Mouse (Mus musculus): ENCODE data around the gene Nin.
A peak's percentile ranks its signal among the peaks of the same experiment; 100 is the strongest.

Gene Nin

DNA sequence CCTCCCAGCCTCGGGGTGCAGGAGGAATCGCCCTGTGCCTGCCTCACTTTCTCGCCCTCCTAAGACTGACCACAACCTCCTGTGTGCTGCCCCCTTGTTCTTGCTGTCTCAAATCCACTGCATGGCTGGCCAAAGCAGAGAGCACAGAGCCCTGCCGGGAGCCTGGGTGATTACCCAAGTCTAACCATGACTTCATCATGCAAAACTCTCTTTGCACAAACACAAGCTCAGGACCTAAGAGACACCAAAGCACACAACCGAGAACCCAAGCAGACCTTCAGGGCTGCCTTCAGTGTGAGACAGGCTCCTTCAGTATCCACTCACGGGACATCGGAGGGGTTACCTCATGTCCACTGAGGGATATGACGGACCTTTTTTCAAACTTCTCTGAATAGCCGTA is 31.0 kb downstream of the Nin start:
- no peak for DNase-seq

DNA sequence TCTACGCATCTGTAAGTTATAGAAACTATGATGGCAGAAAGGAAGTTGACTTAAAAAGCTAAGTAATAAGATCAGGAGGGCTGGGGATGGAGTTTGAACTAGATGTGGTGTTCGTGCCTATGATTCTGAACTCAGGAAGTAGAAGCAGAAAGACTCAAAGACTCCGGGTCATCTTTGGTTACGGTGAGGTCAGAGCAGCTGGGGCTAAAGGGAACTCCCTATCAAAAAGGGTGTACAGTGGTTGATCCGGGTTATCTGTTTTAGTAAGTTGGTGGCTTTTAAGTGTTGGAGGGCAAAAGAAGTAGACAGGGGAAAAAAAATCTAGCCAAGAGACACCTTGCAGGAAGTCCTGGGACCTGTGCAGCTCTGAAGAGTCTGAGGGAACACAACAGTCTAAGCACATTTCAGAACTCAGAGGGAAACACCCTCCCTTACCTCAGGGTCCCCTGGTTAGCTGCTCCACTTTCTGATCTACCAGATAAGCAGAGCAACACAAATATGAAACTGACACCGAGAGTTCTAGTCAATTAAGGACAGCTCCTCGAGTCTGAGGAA is 35.0 kb downstream of the Nin start:
- no peak for DNase-seq

DNA sequence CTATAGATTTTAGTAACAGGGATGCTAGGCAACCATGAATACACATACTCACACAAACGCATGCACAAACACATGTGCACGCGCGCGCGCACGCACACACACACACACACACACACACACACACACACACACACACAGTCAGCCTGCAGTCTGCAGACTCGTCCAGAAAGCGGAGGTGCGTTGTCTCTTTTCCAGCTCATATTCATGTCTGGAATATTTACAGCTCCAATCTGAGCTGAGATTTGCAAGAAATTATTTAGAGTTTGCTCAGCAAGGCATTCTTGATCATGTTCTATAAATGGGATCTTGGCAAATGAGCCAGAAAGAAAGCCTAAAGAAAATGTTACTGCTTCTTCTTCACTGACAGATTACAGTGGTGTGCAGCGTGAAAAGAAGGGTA is 37.0 kb downstream of the Nin start:
- no peak for DNase-seq

DNA sequence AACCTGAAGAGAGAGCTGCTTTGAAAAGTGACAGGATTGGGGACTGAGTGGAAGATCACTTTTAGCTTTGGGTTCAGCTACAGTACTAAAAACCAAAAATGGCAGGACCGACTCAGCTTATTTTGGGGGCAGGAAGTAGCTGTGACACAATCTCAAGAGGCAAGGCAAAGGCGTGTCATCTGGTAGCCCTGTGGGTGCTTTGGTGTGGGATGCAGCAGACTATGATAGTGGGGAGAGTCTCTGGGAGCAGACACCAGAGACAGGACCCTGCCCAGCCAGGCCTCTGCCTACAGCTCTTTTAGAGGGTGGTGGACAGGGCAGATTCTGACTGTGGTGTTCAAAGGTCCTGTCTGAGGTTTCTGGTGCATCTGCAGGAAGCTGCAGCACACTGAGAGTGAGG is 38.5 kb downstream of the Nin start:
- no peak for DNase-seq

DNA sequence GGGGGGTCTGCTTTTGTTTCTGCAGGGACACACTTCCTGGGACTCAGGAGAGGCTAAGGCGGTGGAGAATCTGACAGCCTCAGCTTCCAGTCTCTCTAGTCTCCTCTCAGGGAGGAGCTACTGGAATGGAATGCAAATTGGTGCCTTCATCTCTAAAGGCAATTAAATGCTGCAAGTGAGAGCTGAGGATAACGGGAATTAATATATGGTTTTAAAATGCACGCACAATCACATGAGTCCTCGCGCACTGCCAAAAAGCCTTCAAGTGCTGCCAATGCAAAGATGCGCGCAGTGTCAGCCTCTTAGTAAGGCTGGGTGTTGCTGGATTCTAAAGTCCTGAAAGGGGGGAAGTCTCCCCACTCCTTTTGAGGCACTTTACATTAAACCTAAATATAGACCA is 42.6 kb downstream of the Nin start:
- no peak for DNase-seq

DNA sequence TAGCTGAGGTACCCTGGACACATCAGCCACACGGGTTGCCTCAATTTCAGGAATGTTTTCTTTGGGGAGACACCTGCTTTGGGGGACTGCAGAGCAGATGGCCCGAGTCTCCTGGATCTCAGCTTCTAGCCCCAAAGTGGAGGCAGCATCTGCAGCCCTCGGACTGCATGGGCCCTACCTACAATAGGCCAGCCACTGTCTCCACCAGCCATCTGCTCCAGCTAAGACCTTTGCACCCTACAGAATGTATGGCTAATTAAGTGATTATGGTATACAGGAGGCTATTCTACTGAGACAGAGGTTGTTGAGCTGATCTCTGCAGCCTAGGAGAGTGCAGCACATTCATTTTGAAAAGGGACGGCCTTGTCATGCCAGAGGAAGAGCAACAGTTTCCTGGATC is 43.2 kb downstream of the Nin start:
- no peak for DNase-seq

DNA sequence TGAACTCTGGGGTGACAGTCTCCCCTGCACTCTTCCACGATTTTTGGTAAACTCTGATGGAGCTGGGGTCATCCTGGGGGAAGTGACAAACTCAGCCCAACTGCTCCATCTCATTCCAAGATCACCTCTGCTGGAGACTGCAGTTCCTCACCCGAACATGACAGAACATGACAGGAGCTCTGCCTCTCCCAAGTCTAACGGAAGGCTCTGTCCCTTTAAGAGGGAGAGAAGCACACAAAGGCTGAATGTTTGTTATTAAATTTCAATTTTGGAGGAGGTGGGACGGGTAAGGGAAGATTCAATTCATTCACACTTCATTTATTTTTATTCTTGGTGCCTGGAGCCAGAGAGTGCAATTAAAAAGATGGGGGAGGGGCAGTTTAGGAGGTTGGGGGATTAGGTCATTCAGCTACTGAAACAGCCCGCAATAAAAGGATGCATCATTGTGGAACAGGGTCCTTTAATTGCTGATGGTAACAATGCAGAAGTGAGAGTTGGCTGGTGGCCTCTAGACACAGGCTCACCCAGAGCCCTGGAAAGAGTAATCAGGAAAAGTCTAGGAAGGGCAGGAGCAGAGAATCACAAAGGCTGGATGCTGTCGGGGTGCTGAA is 44.8 kb downstream of the Nin start:
- DNase-seq, result no peak

DNA sequence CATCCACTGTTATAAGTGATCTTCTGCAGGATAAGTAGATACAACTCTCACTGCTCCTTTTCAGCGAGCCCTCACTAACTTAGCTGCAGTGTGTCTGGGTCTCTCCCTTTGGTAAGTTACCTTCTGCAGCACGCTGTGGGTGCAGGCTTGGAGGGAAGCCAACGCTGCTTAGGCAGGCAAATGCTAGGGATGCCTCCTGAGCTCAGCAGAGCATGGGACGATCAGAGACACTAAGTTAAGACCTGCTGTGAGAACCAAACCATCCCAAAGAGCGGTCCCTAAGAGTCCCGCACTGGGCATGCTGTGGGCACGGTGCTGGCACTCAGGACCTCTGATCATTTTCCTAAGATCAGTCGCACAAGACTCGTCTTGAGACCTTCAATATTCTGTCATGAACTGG is 45.7 kb downstream of the Nin start:
- DNase-seq, result peak; percentile 62

DNA sequence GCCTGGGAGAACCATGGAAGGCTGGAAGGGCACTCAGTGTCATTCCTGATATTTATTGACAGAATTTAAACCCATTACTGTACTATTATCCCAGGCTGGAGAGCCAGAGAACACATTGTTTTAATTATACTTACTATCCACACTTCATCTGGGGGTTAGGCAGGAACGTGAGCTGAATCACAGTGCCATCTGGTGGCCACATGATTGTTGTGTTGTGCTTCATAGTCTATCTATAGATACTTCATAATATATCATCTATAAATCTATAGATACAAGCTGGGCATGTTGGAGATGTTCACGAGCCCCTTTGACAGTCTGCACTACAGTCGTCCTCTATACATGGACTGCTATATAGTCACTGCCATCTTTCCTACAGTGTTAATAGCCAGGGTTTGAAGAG is 51.4 kb downstream of the Nin start:
- DNase-seq, result peak; percentile 81

DNA sequence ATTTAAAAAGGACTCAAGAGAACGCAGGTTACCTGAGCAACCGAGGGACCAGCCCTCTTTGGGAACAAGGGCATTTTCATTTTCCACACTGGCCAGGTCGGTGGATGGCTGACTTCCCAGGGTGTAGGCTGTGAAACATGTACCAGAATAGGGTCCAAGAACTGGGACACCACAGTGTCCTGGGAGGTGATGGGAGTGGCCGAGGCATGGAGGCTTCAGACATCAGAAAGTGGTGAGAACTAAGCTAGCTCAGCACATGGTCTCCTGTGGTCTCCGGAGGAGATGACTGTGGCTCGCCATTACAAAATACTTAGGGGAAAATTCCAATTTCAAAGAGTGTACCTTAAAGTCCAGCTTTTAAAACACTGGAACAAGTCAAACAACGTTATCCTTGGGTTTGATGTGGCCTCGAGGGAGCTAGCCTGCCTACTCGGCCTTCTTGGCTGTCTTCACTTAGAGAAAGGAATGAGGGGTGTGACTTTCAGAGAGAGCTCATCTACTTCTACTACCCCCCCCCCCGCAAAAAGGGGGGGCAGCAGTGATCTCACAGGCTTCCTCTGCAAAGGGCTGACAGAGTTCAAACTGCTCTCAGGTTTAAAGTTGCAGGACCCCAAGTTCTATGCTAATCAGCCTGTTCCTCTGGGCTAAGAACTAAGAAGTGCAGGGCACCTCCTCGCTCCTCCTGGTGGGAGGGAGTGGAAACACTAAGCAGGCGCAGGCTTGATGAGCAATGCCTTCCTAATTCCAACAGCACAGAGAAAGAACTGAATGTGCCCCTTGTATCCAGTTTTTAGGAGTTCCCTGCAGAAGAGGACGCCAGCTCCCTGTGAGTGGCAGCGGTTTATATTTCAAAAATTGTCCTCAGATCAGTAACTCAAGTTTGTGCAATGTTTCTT is 54.3 kb downstream of the Nin start:
- peak; percentile 40 for DNase-seq

DNA sequence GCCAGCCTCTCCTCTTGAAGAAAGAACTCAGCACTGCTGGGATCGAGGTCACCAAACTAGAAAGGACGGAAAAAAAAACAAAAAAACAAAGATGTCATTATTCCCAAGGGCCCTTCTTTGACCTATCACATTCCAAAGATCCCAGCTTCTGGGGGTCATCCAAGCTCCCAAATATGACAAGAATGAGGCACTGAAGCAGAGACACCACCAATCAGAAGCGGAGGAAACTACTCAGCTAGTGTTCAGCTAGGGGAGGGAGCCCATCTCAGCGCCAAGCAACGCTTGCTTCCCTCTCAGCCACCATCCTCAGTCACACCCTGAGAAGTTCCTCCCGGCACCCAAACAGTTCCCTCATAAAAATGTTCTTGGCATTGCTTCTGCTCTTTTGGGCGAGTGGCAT is 62.8 kb downstream of the Nin start:
- peak; percentile 67 for DNase-seq

DNA sequence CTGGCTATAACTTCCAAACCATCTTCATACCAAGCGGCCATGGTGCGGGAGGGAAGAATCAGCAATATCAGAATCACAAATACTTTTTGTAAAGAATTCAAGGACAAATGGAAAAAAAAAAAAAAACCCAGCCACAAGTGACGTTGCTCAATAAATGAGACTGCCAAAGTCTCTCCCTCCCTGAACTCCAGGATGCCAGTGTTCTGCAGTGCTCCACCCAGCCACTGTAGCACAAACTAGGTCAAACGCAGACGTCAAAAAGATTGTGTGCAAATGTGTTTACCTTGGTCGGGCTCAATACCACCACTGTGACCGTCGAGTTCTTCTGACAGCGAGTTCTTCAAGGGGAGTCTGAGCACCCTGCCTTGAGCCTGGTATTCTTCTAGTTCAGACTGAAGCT is 64.8 kb downstream of the Nin start:
- DNase-seq, result no peak

DNA sequence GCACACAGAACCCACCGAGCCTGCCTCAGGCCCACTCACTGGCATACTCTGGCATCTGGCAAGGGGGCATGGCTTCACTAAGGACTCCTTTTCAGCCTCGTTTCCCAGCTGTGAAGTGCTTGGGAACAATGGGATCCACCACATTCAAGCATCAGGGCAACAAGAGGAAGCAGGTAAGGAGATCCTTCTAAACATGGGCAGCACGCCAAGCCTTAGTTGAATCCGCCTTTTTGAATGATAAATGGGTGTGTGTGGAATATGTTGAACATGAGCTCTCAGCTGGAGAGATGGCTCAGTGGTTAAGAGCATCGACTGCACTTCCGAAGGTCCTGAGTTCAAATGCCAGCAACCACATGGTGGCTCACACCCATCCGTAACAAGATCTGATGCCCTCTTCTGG is 66.2 kb downstream of the Nin start:
- DNase-seq, result peak; percentile 54

DNA sequence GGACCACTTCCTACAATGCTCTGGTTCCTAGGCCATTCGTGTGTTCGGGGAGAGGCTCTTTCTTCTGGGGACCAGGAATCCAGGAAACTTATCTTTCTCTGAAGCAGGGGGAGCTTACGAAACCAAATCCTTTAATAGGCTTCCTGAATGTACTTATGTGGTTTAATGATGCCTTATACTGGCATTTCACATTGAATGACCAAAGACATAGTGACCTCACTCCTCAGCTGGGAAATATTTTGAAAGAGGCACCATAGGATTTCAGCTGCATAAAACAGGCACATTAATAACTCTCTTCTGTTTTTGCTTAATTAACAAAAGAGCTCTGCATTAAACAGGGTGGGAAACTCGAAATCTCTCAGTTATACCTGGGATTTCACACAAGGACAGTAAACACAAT is 69.2 kb downstream of the Nin start:
- no peak for DNase-seq

DNA sequence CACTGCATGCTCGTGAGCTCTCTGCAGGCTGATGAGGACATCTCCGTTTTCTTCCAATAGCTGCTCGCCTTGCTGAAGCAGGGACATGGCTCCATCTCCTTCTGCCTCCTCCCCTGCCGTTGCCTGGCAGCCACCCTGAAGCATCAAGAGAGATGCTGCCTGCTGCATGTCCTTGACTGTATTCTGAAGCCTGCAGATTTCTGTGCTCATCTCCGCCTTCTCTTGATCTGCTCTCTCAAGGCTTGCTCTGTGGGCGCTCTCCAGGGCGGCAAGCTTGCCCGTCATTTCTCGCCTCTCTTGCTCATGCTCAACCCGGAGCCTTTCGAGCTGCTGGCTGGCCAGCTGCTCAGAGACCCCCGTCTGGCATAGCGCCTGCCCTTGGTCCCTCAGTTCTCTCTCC is 70.1 kb downstream of the Nin start:
- DNase-seq, result no peak

DNA sequence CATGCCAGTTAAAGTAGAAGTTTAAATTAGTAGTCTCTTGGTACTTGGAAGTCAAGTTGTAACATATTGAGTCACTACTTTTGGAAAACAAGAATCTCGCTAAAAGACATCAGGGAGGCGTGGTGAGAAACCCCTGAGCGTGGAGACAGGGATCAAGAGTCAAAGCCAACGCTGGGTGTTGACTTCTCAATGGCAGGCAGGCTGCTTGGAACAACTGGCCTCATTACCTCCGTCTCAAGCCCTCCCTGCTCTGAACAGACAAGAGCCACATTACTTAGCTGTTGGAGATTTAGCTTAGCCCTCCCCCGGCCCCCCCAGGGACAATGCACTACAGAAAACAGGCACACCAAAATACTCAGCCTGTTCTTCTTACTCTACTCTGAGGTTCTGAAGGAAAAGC is 72.5 kb downstream of the Nin start:
- no peak for DNase-seq

DNA sequence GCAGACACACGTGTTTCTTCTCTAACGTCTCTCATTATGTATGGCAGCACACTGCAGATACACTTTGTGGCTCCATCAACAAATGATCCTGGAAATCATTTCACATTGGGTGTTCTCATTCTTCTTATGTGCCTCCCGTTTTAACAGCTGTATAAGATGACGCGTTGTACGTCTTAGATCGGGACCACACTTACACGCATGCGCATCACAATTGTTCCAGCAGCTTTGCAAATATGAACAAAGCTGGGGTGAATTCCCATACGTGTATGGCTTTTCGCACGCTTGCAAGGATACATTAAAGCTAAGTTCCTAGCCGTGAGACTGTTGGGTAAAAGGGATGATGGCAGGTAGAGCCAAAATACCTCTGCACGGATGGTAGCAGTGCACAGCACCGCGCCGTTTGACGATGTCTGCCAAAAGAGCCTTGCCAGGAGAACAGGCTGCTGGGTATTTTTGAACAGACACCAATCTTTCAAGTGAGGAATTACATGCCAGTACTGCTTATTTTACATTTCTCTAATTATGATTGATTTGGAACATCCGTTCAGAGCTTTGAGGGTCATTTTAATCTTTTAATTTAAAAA is 76.7 kb downstream of the Nin start:
- no peak for DNase-seq

DNA sequence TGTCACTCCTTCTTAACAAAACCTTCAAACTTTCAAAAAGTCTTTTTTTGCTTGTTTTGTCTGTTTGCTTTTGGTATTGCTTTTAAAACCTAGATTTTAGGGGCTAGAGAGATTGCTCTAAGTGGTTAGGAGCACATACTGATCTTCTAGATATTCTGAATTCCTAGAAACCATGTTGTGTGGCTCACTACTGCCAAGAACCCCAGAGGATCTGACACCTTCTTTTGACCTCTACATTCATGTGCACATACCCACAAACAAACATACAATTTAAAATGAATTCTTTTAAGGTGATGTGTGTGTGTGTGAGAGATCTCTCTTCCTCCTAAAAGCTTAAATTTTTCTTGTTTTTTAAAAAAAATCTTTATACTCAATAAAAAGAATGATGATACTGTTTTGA is 87.3 kb downstream of the Nin start:
- DNase-seq, result no peak

DNA sequence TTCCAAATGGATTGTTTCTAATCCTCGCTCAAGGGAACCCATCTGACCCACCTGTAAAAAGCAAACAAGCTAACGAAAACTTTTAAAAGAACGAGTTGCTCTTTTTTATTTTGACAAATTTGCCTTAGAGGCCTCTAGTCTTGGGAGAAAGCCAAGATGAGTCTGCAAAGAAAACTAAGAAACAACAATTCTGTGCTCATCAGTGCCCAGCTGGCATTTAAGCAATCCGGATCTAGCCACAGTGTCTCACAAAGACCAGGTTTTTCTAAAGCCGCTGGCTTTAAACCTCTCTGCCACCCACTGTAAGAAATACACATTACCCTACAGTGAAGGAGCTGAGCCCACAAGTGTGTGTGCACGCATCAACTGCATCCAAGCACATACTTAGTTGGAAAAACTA is 88.1 kb downstream of the Nin start:
- DNase-seq, result no peak

DNA sequence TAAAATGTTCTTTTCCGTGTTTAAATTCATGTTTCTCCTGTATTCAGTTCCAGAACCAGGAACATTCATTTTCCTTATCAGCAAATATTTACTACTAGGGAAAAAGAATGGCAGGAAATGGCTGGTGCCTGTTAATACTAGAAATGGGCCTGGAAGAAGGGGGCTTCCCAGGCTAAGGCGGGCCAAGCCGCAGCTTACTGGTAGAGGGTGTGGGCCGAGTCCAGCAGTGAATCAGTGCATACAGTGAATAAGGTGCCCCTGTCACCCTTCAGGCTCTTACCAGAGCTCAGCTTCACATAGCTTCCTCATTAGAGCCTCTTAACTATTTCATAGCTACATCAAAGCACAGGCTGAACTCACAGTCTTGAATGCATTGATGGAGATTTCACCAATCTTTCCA is 89.9 kb downstream of the Nin start:
- DNase-seq, result no peak

DNA sequence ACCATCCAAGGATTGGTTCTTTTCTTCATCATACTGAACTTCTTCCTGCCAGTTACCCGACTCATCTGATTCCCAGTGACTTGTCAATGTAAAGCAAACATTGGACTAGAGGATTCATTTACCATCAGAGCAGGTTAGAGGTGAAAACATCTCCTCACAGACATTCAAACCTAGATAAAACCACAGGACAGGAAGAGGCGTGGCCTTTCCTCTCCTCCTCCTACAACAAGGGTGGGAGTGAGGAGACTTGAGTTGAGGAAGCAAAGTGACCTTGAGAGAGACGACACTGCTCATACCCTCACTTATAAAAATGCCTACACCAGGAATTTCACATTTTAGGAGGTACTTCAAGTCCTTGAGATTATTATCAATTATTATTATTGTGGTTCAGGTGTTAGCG is 95.4 kb downstream of the Nin start:
- DNase-seq, result no peak

DNA sequence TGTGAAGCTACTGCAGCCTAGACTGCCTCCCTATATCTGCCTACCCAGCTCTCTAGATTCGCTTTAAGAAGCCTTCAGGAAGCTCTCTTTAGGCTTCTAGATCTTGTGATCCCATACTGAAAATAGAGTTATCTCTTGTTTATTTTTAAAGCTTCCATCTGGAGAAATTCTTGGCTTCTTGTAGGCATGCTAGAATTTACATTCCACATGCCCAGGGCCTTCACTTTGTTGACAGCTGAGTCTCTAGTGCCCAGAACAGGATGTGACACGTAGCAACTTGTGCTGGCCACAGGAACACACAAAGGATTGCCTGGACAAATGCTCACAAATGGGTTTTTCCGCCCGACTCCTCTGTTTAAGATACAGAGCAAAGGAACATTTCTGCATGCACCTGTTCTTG is 97.6 kb downstream of the Nin start:
- no peak for DNase-seq

DNA sequence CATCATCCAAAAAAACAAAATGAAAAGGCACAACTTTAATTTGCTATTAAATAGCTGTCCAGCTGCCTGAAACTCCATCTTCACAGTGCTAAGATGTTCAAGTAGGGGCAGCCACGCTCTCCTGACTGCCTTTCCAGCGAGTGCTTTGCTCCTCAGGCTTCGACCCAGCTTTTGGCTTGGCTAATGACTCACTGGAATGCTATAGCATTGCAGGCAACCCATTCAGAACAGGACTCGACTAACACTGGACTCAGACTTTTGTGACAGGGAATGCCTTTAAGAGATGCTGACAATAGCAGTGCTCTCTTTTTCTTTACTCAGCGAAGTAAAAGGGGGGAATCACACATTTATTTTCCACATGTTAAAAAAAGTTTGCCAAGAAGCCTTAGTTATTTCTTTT is 101.8 kb downstream of the Nin start:
- no peak for DNase-seq

DNA sequence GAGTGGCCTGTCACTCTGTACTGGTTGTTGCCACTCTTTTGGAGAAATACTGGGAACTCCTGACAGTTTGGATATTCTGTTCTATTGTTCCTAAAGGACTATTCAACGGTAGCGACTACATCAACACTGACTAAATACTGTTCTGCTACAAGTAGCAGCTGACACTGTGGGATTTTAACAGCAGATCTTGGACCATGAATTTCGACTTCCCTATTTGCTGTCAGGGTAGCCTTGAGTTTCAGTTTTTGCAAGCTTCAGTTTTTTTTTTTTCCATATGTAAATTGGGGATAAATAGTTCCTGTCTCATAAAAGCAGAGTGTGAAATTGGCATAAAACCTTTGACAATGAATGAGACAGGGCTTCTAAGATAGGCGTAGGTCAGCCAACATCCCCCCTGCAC is 103.2 kb downstream of the Nin start:
- no peak for DNase-seq
